Mouse (Mus musculus): ENCODE measurements around the gene Camta1.

DNA sequence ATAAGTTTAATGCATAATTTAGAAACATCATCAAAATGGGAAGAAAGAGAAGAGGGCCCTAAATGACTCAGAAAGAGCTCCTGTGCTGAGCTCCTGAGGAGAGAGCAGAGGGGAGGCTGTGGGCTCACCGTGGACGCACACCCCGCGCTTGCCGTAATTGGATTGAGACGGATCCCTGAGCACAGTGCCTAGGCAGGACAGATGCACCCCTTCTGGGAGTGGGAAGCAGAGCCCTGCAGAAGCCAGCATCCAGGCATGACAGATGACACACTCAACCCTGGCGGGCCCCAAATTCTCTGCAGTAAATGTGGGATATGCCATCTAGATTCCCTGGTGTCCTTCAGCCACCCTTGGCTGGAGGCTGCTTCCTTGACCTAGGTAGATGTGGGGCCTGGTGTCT is 654.1 kb downstream of the Camta1 start:
- TF ChIP-seq GATA1 (IDR thresholded peaks at IDR 0.05; ENCODE audit: borderline replicate concordance, low read length) (no peak), FLI1 (IDR thresholded peaks at IDR 0.05; ENCODE audit: low read length) (no peak)
